Mouse (Mus musculus): ENCODE data around the gene Nrbp1.

The Nrbp1 gene

DNA sequence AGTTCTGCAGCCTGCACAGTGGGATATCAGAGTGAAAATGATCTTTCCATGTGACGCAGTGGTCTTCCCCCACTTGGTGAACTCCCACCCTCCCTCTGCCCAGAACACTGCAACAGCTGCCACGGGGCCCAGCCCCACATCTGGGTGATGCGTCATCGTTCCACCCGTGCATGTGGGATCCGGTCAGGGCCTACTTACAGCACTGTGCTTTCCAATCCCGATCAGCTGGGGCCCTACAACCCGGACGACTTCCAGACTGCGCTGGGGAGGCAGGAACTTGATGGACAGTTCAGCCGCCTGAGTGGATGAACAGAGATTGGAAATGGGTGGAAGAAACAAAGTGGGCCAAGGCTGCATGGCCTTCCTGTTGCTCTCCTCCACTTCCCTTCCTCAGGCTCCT lies 17.0 kb downstream of the Nrbp1 start:
- no peak for DNase-seq (ENCODE audit: low read depth in 1 of 2, low spot score in 2 of 2)

- no peak for DNase-seq (ENCODE audit: low read depth in 1 of 2, low spot score in 2 of 2)
These were observed 25.4 kb downstream of the Nrbp1 start for GRCm38 (mm10) chr5:31266101-31266500.

- DNase-seq (ENCODE audit: low read depth in 1 of 2, low spot score in 2 of 2): no peak
These were observed 27.0 kb downstream of the Nrbp1 start for GRCm38 (mm10) chr5:31267686-31268085.

GRCm38 (mm10) chr5:31273018-31273417 lies 32.4 kb downstream of the Nrbp1 start:
- DNase-seq (ENCODE audit: low read depth in 1 of 2, low spot score in 2 of 2): no peak

DNA sequence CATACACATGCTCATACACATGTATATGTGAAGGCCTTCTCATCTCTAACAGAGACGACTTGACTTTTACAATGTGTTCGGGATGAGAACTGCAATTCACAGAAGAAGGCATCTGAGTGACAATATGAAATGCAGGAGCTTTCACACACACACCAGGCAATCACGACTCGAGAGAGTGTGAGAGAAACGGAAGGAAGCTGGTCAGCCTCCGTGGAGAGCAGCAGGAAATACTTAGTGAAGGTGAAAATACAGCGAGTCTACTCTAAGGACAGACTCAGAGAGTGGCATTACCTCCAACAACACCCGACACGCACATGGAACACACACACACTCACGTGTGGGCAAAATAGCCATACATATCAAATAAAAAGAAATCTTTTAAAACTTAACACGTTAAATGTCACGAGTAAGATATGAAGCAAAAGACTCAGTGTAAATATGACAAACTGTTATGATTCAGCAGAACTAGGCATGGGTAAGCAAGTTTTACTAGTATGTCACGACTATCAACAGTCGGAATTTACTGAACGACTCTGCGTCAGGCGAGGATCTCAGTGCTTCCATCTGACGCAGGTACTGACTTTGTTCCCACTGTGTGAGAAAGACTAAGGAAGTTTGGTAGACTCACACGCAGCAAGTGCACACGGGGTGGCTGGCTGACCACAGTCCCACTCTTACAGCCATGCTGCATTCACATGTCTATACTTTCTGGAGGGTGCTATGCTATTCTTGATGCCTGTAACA lies 38.8 kb downstream of the Nrbp1 start:
- DNase-seq (ENCODE audit: low read depth in 1 of 2, low spot score in 2 of 2): no peak

DNA sequence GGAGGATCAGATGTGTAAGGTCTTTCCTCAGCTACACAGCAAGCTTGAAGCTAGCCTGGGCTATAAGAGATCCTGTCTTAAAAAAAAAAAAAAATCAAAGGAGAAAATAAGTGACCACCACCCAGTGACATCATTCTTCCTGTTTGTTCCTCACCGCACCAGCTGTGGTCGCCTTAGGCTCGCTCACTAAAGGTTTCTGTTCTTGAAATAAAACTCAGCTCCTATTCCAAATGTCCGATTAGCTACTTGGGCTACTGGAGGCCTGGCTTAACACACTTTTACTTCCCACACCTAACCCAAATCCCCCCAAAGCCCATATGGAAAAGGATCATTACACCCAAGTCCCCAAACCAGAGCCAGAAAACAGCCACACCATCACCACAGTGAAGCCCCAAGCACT lies 47.6 kb downstream of the Nrbp1 start:
- no peak for DNase-seq (ENCODE audit: low read depth in 1 of 2, low spot score in 2 of 2)

- DNase-seq (ENCODE audit: low read depth in 1 of 2, low spot score in 2 of 2): no peak
These were observed 48.0 kb downstream of the Nrbp1 start for GRCm38 (mm10) chr5:31288655-31289054.

DNA sequence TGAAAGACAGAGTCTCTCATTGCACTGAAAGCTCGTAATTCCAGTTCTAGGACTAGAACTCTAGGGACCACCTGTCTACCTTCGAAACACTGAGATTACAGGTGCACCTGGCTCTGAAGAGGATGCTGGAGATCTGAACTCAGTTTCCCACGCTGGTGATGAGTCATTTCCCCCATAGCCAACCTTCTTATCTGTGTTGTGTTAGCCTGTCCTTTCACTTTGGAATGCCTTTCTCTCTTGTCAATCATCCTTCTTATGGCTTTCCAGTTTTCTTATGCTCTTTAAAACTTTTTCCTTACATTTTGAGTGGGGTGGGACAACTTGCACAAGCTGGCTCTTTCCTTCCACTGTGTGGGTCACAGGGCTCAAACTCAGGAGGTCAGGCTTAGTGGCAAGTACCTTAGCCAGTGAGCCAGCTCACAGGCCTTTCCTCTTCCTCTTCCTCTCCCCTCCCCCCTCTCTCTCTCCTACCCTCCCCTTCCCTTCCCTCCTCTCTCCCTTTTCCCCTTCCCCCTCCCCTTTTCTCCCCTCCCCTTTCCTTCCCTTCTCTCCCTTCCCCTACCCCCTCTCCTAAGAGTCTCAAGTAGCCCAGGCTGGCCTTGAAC lies 49.1 kb downstream of the Nrbp1 start:
- no peak for DNase-seq (ENCODE audit: low read depth in 1 of 2, low spot score in 2 of 2)

DNA sequence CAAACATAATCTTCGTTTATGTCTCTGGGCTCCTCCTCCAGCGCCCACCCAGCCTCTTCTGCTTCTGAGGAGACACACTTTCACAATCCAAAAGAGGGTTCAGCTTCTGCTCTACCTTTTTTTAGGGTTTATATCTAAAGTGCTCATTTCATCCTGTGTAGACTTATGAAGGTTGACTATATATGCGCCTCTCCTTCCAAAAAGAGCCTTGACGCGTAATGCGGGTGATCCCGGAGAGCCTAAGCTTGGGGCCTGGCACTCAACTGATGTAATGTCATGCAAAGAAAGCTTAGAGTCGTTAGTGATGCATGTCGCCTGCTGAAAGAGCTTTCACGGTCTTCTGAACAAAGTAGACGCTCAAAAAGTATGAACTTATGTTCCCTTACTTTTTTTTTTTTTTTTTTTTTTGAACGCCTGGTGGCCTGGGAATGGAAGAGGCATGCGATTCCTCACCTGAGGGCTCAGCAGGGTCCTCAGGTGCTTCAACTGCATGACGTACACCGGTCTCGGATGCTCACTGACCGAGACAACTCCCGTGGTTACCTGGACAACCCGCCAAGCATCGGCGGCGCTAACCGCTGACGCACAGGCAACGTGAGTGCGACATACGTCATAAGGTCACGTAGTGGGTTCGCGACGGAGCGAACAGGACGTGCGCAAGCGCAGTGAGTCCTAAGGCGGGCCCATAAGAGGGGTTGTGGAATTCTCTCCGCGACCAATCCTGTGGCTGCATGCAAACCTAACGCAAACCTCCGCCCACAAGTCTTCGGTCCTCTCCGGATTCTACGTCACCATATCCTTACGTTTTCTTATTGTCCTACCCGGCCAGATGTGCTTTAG lies 50.1 kb downstream of the Nrbp1 start, which contains the start of gene Ift172:
TSS of gene Ift172 (minus strand) at position 596 of the 840 bp plus-strand sequence.
- peak; percentile 87 to 93 for DNase-seq (ENCODE audit: low read depth in 1 of 2, low spot score in 2 of 2)

GRCm38 (mm10) chr5:31291361-31291688 lies 50.7 kb downstream of the Nrbp1 start:
- no peak for DNase-seq (ENCODE audit: low read depth in 1 of 2, low spot score in 2 of 2)

- no peak for DNase-seq (ENCODE audit: low read depth in 1 of 2, low spot score in 2 of 2)
These were observed 54.4 kb downstream of the Nrbp1 start for GRCm38 (mm10) chr5:31294964-31295605.

DNA sequence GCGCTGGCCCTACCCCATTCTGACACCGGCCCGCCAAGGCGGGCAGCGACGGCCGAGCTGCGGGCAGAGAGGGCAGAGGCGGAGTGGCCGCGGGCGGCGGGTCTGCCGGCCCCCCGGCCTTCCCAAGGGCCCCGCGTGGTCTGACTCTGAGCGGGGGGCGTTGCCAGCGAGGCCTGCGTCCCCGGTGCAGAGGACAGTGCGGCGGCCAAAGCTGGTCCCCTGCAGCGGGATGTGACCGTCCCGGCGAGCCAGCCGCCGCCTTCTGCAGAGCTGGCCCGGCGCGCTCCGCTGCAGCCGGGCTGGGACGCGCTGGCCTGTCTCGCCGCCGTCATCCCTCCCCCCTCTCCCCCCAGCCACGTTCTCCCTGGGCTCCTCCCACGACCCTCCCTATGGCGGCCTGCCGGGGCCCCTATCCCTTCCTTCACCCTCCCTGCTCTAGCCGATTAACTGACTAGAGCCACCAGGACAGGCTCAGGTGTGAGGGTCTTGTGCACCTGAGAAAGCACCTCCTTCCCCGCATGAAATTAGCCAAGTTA lies 55.0 kb downstream of the Nrbp1 start, which contains the start of gene Fndc4:
TSS of gene Fndc4 (minus strand) at position 475 of the 536 bp plus-strand sequence.
- DNase-seq (ENCODE audit: low read depth in 1 of 2, low spot score in 2 of 2): no peak

GRCm38 (mm10) chr5:31297047-31297757 lies 56.5 kb downstream of the Nrbp1 start, which contains the start of gene Gckr:
Gene Gckr, plus strand, starts transcription at chr5:31297443.
- no peak for DNase-seq (ENCODE audit: low read depth in 1 of 2, low spot score in 2 of 2)

GRCm38 (mm10) chr5:31297981-31298380 lies 57.3 kb downstream of the Nrbp1 start:
- no peak for DNase-seq (ENCODE audit: low read depth in 1 of 2, low spot score in 2 of 2)

DNA sequence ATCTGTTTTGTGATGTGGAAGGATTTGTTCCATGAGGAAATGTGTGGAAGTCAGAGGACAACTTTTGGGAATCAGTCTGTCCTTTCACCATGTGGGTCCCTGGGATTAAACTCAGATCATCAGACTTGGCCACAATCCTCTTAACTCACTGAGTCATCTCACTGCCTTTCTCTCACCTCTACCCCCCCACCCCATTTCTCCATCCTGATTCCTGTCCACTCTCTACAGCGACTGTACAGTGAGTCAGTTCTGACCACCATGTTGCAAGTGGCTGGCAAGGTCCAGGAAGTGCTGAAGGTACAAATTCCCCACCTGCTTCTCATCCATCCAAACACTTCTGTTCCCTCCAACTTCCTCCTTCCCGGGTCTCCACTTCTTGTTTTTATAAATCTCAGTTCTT lies 57.8 kb downstream of the Nrbp1 start:
- no peak for DNase-seq (ENCODE audit: low read depth in 1 of 2, low spot score in 2 of 2)

All from monocyte, adult 2 months (primary cell).